Mouse (Mus musculus): ENCODE measurements around the gene Usp45.
"Not testable (repeated sequence)": the region's sequence is repeated elsewhere in the genome, so short reads cannot be mapped to it uniquely, and the experiment has no call there.

Usp45 gene

GRCm38 (mm10) chr4:21766863-21767304 lies at the start of gene Usp45, which contains the start of gene Tstd3:
Usp45 (plus strand) TSS chr4:21767156.
Tstd3 (minus strand) TSS chr4:21767212.
- in situ Hi-C loops (cut with MboI, MseI) = no loop called here

- in situ Hi-C loops (cut with MboI, MseI) = no loop called here
Measured at GRCm38 (mm10) chr4:21722752-21723334, 44.1 kb upstream of the Usp45 start.

DNA sequence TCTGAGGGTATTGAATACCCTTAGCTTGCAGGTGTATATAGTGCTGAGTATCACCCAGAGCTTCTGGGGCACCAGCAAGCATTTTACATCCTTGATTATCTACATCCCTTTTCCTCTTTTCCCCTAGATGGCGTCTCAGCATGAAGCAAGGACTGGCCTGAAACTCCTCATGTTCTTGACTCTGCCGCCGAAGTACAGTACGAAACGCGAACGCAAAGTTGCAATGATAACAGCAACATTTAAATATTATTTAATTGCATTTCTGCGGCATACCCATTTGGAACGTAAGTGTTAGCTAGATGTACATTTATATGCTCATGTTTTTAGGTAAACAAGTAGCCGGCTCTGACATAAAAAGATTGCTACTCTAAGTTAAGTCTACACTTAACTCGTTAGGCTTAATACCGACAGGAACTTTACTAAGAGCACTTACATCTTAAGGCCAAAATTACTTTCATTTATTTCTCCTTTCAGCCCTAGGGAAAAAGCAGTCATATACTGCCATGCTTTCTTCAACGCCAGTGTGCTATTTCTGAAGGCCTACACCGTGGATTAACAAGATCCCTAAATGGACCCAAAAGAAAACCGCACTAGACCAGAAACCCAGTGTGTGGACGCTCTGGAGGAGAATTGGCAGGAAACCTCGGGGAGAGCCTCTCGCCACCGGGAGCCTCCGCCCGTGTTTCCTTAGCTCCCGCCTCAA lies 39.9 kb upstream of the Usp45 start:
- in situ Hi-C loops (cut with MboI, MseI) = loop anchor here (5.0 kb wide), 1 partner anchor 155 kb away; no protein-coding TSS in a partner anchor

DNA sequence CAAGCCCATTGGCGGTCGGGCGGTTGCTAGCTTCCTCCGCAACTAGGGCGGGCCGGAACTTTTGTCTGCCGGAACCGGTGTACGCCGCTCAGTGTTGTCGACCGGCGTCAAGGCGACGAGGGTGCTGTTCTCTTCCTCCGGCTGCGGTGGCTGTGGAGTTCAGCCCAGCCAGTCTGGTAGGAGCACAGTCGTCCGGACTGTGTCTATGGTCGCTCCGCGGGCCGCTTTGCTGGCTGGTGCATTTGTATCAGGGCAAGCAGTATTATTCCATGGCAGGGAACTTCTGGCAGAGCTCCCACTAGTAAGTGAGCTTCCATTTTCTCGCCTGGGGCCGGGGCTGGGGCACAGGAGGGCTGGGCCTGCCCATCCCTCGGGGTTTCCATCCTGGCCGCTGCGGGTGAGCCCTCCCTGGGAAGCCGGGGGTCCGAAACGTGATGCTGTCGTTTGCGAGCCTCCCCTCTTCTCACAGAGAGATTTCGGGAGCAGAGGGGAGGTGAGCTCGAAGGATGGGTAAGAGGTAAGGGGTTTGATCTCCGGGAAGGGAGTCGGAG lies 39.3 kb upstream of the Usp45 start, which contains the start of gene Ccnc:
TSS of gene Ccnc (plus strand) at position 87 of the 551 bp plus-strand sequence.
- in situ Hi-C loops (cut with MboI, MseI) = loop anchor here (5.0 kb wide), 1 partner anchor 155 kb away; no protein-coding TSS in a partner anchor

DNA sequence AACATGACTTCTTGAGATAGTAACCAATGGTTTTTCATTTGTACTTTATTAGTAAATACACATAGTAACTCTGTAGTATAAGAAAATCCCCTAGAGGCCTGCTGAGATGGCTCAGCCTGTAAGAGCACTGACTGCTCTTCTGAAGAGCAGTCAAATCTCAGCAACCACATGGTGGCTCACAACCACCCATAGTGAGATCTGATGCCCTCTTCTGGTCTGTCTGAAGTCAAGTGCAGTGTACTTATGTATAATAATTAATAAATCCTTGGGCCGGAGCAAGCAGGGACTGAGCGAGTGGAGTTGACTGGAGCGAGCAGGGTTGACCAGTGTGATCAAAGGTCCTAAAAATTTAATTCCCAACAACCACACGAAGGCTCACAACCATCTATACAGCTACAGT lies 27.8 kb upstream of the Usp45 start:
- in situ Hi-C loops (cut with MboI, MseI) = no loop called here

- in situ Hi-C loops (cut with MboI, MseI) = not testable (repeated sequence)
Measured at GRCm38 (mm10) chr4:21744142-21744541, 22.8 kb upstream of the Usp45 start.

- in situ Hi-C loops (cut with MboI, MseI) = no loop called here
Measured at GRCm38 (mm10) chr4:21745723-21746122, 21.2 kb upstream of the Usp45 start.

GRCm38 (mm10) chr4:21755123-21755789 lies 11.7 kb upstream of the Usp45 start:
- in situ Hi-C loops (cut with MboI, MseI) = no loop called here

DNA sequence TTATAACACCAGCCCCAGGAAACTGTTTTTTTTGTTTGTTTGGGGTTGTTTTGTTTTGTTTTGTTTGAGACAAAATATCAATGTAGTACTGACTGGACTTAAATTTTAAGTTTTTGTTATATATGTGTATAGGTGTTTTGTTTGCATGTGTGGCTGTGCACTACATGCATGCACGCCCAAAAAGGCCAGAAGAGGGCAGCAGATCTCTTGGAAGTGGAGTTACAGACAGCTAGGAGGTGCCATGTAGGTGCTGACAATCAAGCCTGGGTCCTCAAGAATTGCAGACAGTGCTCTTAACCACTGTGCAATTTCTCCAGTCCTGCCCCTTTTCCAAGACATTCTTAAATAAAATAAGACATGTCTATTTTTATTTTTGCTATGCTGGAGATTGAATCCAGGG lies 8.1 kb upstream of the Usp45 start:
- in situ Hi-C loops (cut with MboI, MseI) = no loop called here

- in situ Hi-C loops (cut with MboI, MseI) = no loop called here
Measured at GRCm38 (mm10) chr4:21761416-21762160, 5.4 kb upstream of the Usp45 start.

- in situ Hi-C loops (cut with MboI, MseI) = no loop called here
Measured at GRCm38 (mm10) chr4:21763827-21764226, 3.1 kb upstream of the Usp45 start.

GRCm38 (mm10) chr4:21766171-21766862 lies 639 bp upstream of the Usp45 start:
- in situ Hi-C loops (cut with MboI, MseI) = no loop called here

GRCm38 (mm10) chr4:21771064-21771463 lies 4.1 kb downstream of the Usp45 start:
- in situ Hi-C loops (cut with MboI, MseI) = no loop called here

- in situ Hi-C loops (cut with MboI, MseI) = no loop called here
Measured at GRCm38 (mm10) chr4:21772306-21772705, 5.3 kb downstream of the Usp45 start.

GRCm38 (mm10) chr4:21776091-21776945 lies 9.4 kb downstream of the Usp45 start:
- in situ Hi-C loops (cut with MboI, MseI) = no loop called here

DNA sequence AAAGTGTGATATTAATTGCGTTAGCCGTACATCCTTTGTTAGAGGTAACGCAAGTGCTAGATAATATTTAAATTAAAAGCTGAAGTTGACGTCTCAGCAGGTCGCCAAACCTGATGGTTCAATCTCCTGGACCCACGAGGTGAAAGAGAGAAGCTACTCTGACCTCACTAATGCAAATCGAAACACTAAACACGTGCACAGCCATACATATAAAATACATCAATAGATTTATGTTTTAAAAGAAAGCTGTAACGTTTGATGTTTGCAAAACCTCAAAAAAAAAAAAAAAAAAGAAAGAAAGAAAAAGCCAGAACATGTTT lies 9.9 kb downstream of the Usp45 start:
- in situ Hi-C loops (cut with MboI, MseI) = no loop called here

GRCm38 (mm10) chr4:21780816-21781726 lies 14.1 kb downstream of the Usp45 start:
- in situ Hi-C loops (cut with MboI, MseI) = no loop called here

- in situ Hi-C loops (cut with MboI, MseI) = no loop called here
Measured at GRCm38 (mm10) chr4:21786268-21786667, 19.3 kb downstream of the Usp45 start.

DNA sequence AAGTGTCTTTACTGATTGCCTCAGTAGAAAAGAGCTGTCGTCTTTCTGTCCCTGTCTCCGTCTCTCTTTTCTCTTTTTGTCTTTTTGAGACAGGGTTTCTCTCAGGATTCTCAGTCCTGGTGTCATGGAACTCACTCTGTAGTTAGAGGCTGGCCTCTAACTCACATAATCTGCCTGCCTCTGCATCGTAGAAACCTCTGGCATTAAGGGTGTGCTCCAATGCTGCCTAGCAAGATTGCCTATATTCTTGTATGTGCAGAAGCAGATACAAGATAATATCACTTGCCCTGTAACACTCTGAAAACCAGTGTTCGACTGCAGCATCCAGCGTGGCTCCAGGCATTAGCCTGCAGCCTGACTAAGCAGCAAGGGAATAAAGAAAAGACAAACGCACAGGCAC lies 21.9 kb downstream of the Usp45 start:
- in situ Hi-C loops (cut with MboI, MseI) = no loop called here

All from regulatory T cell (primary cell).